Mouse (Mus musculus) brown adipose tissue, adult 24 weeks (tissue): Measurements from ENCODE around the gene Naa80. TPM values are rescaled to one million over a fixed set of nuclear protein-coding genes. Genes with fewer than 3 reads are reported as not detected.
A peak's percentile ranks its signal among the peaks of the same experiment; 100 is the strongest.

Experiments used
- H3K27ac ChIP-seq: fragments of 200-500 bp; replicated peaks from 2 replicates; pipeline ENCODE4 v1.5.1; 2012; ENCODE audit warnings: low read depth, mild to moderate bottlenecking, low read length
- H3K4me1 ChIP-seq: fragments of 200-500 bp; 2 replicates; pipeline ENCODE4 v1.6.1; 2012; ENCODE audit warnings: low read length, mixed read lengths; ENCODE audit not compliant: control insufficient read depth, insufficient read depth, insufficient read length
- H3K4me3 ChIP-seq: fragments of 200-500 bp; 2 replicates; pipeline ENCODE4 v1.5.1; 2012; ENCODE audit warnings: low read depth, mild to moderate bottlenecking, low read length, moderate library complexity; ENCODE audit not compliant: insufficient read depth
- polyA plus RNA-seq: library from polyadenylated mRNA; stranded (reverse); fragments of >200 nt; gene quantifications from 2 replicates; pipeline ENCODE4 v1.2.4, GENCODE M21; 2012; ENCODE audit not compliant: missing spikeins, insufficient read depth, insufficient read length

Naa80 gene
- polyA plus RNA-seq, 1 experiment: 31.3 TPM

DNA sequence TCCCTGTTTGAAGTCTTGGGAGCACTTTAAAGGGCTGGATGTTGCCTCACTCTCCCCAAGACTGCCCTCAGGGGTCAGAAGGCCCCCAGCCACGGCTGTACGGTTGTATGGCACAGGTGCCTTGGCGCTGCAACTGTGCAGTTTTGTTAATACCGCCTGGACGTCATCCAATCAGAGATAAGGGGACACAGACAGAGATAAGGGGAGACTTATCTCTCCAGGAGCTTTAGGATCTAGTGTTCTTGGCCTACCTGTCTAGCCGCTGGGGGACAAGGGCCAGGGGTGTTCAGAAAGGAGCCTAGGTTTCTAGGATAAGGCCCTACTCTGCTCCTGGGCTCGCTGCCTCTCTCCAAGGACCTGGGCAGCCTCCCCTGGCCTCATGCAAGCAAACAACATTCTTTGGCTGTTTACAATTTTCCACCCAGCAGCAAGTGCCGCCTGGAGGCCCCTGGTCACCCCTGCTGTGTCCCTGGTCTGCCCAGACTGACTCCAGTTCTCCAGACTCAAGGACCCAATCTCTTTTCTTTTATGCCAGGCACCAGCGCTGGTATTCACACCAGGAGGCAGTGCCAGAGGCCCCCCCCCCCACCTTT, 29.1 kb downstream of the Naa80 start:
- Histone ChIP-seq H3K4me1 (peaks cover 11% of the 10 kb centered on the region), H3K4me3 (no peak overlapping the region), H3K27ac (no peak overlapping the region)

DNA sequence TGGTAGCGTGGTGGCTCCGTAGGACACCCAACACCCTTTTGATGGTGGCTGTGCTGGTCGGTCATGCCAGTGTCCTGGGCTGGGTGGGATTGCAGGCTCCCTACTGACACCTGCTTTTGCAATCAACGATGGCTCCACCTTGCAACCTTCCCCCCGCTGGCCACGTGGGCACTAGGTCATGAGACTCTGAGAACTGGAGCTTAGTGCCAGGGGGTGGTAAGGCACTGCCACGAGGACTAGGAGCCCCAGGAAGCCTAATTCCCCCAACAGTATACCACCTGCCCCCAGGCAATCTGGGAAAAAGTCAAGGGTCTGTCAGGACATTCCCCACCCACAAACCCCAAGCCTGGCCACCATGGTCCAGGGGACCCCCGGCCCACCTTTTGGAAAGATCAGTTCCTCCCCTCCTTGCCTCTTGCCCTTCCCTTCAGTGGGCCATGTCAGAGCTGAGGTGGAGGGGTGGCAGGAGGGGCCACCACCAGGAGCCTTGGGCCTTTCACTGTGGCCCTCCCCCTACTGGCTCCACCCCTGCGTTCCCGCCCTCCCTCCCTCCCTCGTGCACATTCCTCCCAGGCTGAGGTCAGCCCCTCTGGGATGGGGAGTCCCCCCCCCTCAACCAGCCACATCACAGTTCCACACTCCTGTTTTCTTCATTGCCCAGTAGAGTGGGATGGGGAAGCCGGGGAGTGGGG, 30.2 kb downstream of the Naa80 start, which contains the start of gene Sema3b:
Gene Sema3b, minus strand, starts transcription at position 489 of the 692 bp plus-strand sequence.
- Histone ChIP-seq H3K27ac (no peak within 1 kb of the TSS), H3K4me1 (peaks cover 11% of the 10 kb centered on the region), H3K4me3 (peak within 1 kb of the TSS; percentile 12)

DNA sequence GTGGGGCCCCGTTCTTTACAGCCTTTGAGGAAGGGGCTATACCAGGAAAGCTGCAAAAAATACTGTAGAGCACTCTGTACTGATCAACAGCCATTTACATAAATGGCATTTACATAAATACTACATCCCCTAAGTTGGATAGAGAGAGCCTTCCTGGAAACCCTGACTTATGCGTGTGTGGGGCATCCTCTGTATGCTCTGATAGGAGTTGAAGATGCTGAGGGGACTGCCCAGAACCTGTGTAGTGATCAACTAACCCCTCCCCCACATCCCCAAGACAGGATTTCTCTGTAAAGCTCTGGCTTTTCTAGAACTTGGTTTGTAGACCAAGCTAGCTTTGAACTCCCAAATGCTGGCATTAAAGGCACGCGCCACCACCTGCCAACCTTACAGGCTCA, 30.7 kb downstream of the Naa80 start:
- Histone ChIP-seq H3K27ac (no peak overlapping the region), H3K4me1 (peaks cover 11% of the 10 kb centered on the region), H3K4me3 (no peak overlapping the region)

GRCm38 (mm10) chr9:107611456-107612190, 32.9 kb downstream of the Naa80 start:
- Histone ChIP-seq H3K27ac (peak overlapping the region; percentile 93), H3K4me1 (peaks cover 11% of the 10 kb centered on the region), H3K4me3 (peak overlapping the region; percentile 53)

GRCm38 (mm10) chr9:107612191-107612944, 33.7 kb downstream of the Naa80 start:
- peak overlapping the region; percentile 53 for H3K4me3 ChIP-seq
- peaks cover 11% of the 10 kb centered on the region for H3K4me1 ChIP-seq
- peak overlapping the region; percentile 93 for H3K27ac ChIP-seq

GRCm38 (mm10) chr9:107612945-107613569, 34.4 kb downstream of the Naa80 start:
- peak overlapping the region; percentile 64 for H3K27ac ChIP-seq
- H3K4me3 ChIP-seq: peak overlapping the region; percentile 30
- peaks cover 16% of the 10 kb centered on the region for H3K4me1 ChIP-seq

DNA sequence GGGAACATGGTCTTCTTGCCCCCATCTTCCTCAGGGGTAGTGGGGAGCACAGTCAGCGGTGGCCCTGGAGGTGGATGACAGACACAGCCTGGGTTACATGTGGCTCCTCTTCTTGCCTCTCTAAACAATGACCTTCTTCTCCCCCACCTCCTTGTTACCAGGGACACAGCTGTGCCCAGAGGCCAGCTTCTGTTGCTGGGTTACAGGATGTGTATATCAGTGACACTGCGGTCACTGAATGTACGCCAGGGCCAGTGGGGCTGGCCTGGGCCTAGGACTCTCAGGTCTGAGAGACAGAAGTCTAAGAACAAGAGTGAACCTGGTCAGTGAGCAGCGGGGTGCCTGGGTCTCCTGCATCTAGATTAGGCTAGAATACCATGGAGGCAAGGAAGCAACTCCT, 36.3 kb downstream of the Naa80 start:
- no peak overlapping the region for H3K4me3 ChIP-seq
- no peak overlapping the region for H3K27ac ChIP-seq
- H3K4me1 ChIP-seq: peaks cover 27% of the 10 kb centered on the region

GRCm38 (mm10) chr9:107617461-107617860, 38.8 kb downstream of the Naa80 start:
- peaks cover 26% of the 10 kb centered on the region for H3K4me1 ChIP-seq
- H3K4me3 ChIP-seq: no peak overlapping the region
- peak overlapping the region; percentile 63 for H3K27ac ChIP-seq

DNA sequence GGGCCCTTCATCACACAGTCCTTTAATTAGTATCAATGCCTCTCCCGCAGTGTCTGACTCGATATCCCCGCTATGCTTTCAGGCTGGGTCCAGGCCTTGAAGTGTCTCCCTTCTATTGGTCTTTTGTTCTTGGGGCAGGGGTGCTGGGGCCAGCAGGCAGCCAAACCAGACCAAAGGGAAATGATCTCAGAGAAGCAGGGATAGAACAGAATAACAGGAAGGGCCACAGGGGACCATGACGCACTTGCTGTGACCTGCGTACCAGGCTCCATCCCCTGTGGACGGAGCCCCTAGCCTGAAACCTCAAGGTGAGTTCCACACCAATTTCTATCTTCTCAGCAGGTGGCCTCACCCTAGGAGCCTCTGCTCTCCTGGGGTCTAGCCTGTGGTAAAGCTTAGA, 39.4 kb downstream of the Naa80 start:
- Histone ChIP-seq H3K4me1 (peaks cover 26% of the 10 kb centered on the region), H3K27ac (peak overlapping the region; percentile 63), H3K4me3 (no peak overlapping the region)

- no peak overlapping the region for H3K4me3 ChIP-seq
Observed at GRCm38 (mm10) chr9:107618778-107619545, 40.3 kb downstream of the Naa80 start.

DNA sequence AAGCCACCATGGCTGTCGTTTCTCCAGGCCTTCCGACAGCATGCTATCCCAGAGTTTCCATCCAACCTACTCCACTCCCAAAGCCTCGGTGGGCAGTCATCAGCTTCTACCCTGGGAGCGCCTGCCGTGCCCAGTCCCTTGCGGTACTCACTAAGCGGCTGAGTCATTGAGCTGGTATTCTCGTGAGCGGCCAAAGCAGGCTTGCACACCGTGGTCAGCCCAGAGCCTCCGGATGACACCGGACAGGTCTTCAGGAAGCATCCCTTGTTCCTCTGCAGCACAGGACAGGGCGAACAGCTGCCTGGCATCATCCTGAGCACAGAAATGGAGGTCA, 40.8 kb downstream of the Naa80 start:
- Histone ChIP-seq H3K4me3 (no peak overlapping the region), H3K4me1 (peaks cover 34% of the 10 kb centered on the region), H3K27ac (peak overlapping the region; percentile 63; the same call in 1 of the 2 replicates)

More at GRCm38 (mm10) chr9:107618778-107619545, 40.3 kb downstream of the Naa80 start:
- peak overlapping the region; percentile 63 for H3K27ac ChIP-seq
- peaks cover 31% of the 10 kb centered on the region for H3K4me1 ChIP-seq

- H3K4me3 ChIP-seq: no peak overlapping the region
- H3K4me1 ChIP-seq: peaks cover 45% of the 10 kb centered on the region
- H3K27ac ChIP-seq: peak overlapping the region; percentile 28
Observed at GRCm38 (mm10) chr9:107620954-107621353, 42.3 kb downstream of the Naa80 start.

DNA sequence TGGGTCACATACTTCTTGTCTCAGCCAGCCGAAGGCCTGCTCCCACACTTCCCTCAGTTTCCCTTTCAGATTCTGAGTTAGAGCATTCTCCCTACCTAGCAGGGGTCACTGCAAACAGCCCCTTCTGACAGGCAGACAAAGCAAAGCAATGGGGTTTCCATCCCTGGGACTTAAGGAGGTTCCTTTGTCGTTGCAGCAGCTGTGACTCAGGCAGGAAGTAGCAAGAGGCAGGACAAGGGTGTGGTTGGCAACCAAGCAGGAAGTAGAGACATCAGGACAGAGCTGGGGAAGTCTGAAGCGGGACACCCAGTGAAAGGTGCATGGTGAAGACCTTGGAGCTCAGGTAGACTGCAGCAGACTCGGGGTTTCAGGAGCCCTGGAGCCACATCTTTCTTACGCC, 45.9 kb downstream of the Naa80 start:
- peak overlapping the region; percentile 86 for H3K27ac ChIP-seq
- H3K4me1 ChIP-seq: peaks cover 42% of the 10 kb centered on the region
- peak overlapping the region; percentile 17 for H3K4me3 ChIP-seq

GRCm38 (mm10) chr9:107624951-107625350, 46.3 kb downstream of the Naa80 start:
- Histone ChIP-seq H3K27ac (peak overlapping the region; percentile 86), H3K4me1 (peaks cover 43% of the 10 kb centered on the region), H3K4me3 (peak overlapping the region; percentile 17)
